Comparison of ENCODE assay signal across 15 mouse cellular contexts in genomic region chr12:82095396-82095795, GRCm38 (mm10).
"Had no signal": no experiment of that assay in that cellular context is flagged by ENCODE, and none has a peak within 500 bp of the region (broad histone marks: within the 10 kb centered on the region; RNA-seq: fewer than 3 reads in every experiment).

No protein-coding gene starts in this region.

- DNase-seq: lung, adult 18-20 months; lung, embryonic 14.5 days; lung, postnatal 10 days; lung, postnatal 4 days; right cerebral cortex, postnatal 25 days; right cerebral cortex, postnatal 4 days; spleen, adult 18-20 months; thymus, adult 18-20 months; thymus, postnatal 14 days; thymus, postnatal 36 days had no signal

- H3K4me3 ChIP-seq: megakaryocyte, embryonic 14.5 days; midbrain, embryonic 13.5 days; midbrain, embryonic 15.5 days; neural tube, embryonic 12.5 days had no signal

- H3K27me3 ChIP-seq: midbrain, embryonic 13.5 days; midbrain, embryonic 15.5 days; neural tube, embryonic 12.5 days had no signal

- H3K9ac ChIP-seq: lung, embryonic 14.5 days; midbrain, embryonic 13.5 days; midbrain, embryonic 15.5 days; neural tube, embryonic 12.5 days had no signal

- H3K9me3 ChIP-seq: midbrain, embryonic 13.5 days; midbrain, embryonic 15.5 days; neural tube, embryonic 12.5 days had no signal

- ATAC-seq: midbrain, embryonic 13.5 days; midbrain, embryonic 15.5 days had no signal

- H3K36me3 ChIP-seq: midbrain, embryonic 13.5 days; midbrain, embryonic 15.5 days; neural tube, embryonic 12.5 days had no signal

- H3K27ac ChIP-seq: midbrain, embryonic 13.5 days; midbrain, embryonic 15.5 days; neural tube, embryonic 12.5 days had no signal

- H3K4me2 ChIP-seq: lung, embryonic 14.5 days; midbrain, embryonic 11.5 days; midbrain, embryonic 13.5 days; midbrain, embryonic 15.5 days; neural tube, embryonic 12.5 days had no signal
